Mouse (Mus musculus): ENCODE measurements around the gene Samd9l. TPM values are rescaled to one million over a fixed set of nuclear protein-coding genes. Genes with fewer than 3 reads are reported as not detected.
"Not testable (repeated sequence)": the region's sequence is repeated elsewhere in the genome, so short reads cannot be mapped to it uniquely, and the experiment has no call there.

Gene Samd9l
- total RNA-seq, 2 experiments from 2014 or later, result 1.5 to 2.4 TPM

DNA sequence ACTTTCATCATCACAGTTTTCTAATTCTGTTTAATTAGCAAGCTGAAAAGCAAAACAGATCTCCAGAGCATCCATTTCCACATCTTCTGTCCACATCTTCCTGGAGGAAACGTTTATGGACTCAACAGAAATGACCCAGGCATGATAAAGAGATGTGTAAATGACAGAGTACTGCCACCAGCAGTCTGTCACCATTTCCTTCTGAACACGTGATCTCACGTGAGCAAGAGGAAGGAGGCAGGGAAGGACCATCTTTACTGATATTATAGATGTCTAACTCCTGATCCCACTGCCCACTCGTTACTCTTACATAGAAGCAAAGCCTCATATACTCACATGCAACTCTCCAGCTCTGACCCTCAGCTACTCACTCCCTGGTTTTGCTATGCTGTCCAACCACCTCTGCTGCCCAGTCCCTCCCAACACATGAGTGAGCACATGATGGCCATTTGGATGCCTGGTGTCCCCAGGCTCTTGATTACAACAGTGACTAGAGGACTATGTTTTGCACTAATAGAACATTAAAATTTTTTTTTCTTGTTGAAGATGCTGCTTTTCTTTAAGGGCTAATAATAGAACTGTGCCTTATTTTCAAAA, 54.2 kb downstream of the Samd9l start:
- not testable (repeated sequence) for DNase-seq (ENCODE audit: extremely low spot score in 1 of 2, low spot score in 1 of 2)

DNA sequence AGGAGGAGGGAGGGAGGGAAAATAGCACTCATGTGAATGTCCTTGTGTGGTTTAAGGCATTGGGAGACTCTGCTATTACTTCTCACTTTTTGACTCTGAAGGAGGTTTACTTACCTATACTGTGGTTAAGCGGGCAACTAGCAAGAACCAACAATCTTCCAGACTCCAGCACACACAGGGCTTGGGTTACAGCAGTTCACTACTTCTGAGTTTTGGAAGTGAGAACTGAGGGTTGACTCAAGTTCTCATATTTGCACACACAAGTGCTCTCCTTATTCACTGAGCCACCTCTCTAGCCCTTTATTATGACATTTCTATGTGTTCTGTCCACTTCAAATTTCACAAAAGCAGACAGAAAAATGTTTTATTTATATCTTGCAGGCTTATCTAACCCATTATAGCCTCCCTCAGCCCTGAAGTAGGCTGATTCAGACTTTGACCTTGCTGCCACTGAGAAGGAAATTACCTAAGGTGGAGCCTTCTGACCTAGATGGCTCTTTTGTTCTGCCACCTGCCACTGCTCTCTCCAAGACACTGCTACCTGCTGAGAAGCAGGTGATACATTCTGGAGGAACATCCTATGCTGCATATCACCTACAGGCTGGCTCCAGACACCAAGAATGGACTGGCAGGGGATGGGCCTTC, 55.6 kb downstream of the Samd9l start:
- DNase-seq (ENCODE audit: extremely low spot score in 1 of 2, low spot score in 1 of 2), result not testable (repeated sequence)

DNA sequence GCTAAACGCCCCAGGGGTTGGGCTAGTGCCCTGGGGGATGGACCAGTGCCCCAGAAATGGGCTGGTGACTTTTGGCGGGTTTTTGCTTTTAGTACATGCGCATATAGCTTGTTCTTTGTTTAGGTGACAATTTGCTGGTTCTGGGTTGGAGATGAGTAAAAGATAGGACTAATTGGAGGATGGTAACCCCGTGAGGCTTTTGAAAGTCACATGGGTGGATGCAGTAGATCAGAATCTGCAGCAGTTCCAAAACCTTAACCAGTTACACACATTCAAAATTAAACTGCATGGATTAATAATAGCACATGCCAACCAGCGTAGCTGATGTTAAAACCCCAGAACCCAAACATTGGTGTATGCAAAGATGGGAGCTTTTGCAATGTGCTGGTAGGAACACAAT, 57.9 kb downstream of the Samd9l start:
- no peak for DNase-seq (ENCODE audit: extremely low spot score in 1 of 2, low spot score in 1 of 2)

DNA sequence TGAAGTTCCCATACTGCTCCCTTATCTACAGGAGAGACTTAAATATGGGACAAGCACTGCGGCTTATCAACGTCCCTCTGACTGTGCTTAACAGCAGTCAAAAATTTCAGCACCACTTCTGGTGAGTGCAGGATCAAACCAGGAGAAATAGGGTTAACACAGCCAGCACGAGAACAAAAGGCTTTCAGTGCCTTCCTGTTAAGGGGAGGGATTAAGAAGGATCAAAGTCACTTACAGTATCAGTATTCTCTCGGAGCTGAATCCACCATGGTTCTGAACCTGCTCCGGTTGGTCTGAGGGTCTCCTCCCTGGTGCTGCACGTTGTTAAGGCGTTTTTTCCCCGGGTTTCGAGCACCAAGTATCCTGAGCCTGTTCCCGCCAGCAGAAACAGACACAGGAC, 58.4 kb downstream of the Samd9l start:
- DNase-seq (ENCODE audit: extremely low spot score in 1 of 2, low spot score in 1 of 2), result not testable (repeated sequence)

DNA sequence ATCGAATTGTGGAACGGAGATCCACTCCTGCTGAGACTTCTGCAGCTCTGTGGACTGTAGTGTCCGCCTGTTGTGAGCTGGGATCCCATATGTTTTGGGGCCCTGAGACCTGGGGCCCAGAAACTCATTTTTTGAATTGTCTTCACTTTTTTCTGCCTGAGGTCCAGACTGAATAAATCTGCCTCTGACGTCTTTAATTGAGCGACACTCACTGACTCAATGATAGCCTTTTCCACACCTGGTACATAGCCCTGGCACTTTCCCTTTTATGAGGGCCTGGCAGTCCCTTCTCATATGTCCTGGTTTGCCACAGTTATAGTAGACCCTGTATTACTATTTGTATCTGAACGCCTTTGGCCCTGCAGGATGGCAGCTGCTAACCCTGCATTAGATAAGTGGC, 60.2 kb downstream of the Samd9l start:
- not testable (repeated sequence) for DNase-seq (ENCODE audit: extremely low spot score in 1 of 2, low spot score in 1 of 2)

Other genes with a start within 250 kb of the Samd9l start
- under 1 TPM; 0.34 to 0.61 TPM for gene Hepacam2, start 98.7 kb upstream of the Samd9l start, total RNA-seq (2021)
- 10 to 100 TPM; 50.5 to 51.2 TPM for gene Vps50, start 98.8 kb upstream of the Samd9l start, total RNA-seq (2021)